26 mouse cellular contexts compared by ENCODE assay signal in genomic region chr2:105769747-105770328, GRCm38 (mm10).
DNase-seq lines count a peak whose midpoint lies in the region; ATAC-seq and TF ChIP-seq lines count a peak whose summit lies in the region.
"Had no signal": no experiment of that assay in that cellular context is flagged by ENCODE, and none has a peak within 500 bp of the region (broad histone marks: within the 10 kb centered on the region; RNA-seq: fewer than 3 reads in every experiment).

No protein-coding gene starts in this region.

- intact Hi-C loops in heart, postnatal 36 days (cut with DNase I): no loop called here

- peaks cover 11 to 18% of the 10 kb centered on the region in 2 experiments for H3K4me1 ChIP-seq in liver, embryonic 14.5 days (replicated peaks; ENCODE audit: control insufficient read depth in 2 of 2, insufficient read depth in 2 of 2, low read length in 1 of 2)
- H3K4me1 ChIP-seq: embryonic facial prominence, embryonic 12.5 days; forebrain, embryonic 13.5 days; heart, embryonic 10.5 days; hindbrain, embryonic 10.5 days; limb, embryonic 15.5 days had no signal

- peak; percentile 81 for ATAC-seq in common myeloid progenitor, adult 5-6 weeks (replicated peaks; ENCODE audit: low read depth, poor library complexity, severe bottlenecking)
- ATAC-seq in liver, embryonic 14.5 days (ENCODE audit: insufficient read depth): peak; percentile 91
- peak; percentile 98 for ATAC-seq in megakaryocyte-erythroid progenitor cell, adult 5-6 weeks (replicated peaks; ENCODE audit: low FRiP score, low TSS enrichment, poor library complexity, severe bottlenecking)
- ATAC-seq: forebrain, embryonic 13.5 days; hindbrain, postnatal 0 days; intestine, embryonic 16.5 days had no signal

- WGBS in liver, embryonic 14.5 days (ENCODE audit: insufficient replicate concordance): 26% methylated on average over 4 of the region's 4 CpGs

- H3K27ac ChIP-seq in liver, embryonic 14.5 days: peak overlapping the region; percentile 41
- H3K27ac ChIP-seq: embryonic facial prominence, embryonic 12.5 days; forebrain, embryonic 13.5 days; heart, embryonic 10.5 days; hindbrain, embryonic 10.5 days; hindbrain, postnatal 0 days; limb, embryonic 15.5 days had no signal

- no peaks in the 10 kb centered on the region for H3K9me3 ChIP-seq in liver, embryonic 14.5 days (ENCODE audit: control insufficient read depth, low read length)
- H3K9me3 ChIP-seq: embryonic facial prominence, embryonic 12.5 days; heart, embryonic 10.5 days; limb, embryonic 15.5 days had no signal

- no peak overlapping the region for H3K4me3 ChIP-seq in liver, embryonic 14.5 days (ENCODE audit: insufficient read depth in 1 of 2, low read depth in 2 of 2, low read length in 2 of 2)
- H3K4me3 ChIP-seq: embryonic facial prominence, embryonic 12.5 days; erythroblast, embryonic 14.5 days; forebrain, embryonic 13.5 days; heart, embryonic 10.5 days; hindbrain, embryonic 10.5 days; limb, embryonic 15.5 days had no signal

- peak; percentile 97 for TF ChIP-seq EP300 in liver, embryonic 14.5 days (IDR thresholded peaks at IDR 0.05; ENCODE audit: low read depth)

- peak overlapping the region; percentile 25 for H3K4me2 ChIP-seq in liver, embryonic 14.5 days (ENCODE audit: low read depth)
- H3K4me2 ChIP-seq: embryonic facial prominence, embryonic 12.5 days; forebrain, embryonic 13.5 days; limb, embryonic 15.5 days; midbrain, embryonic 11.5 days had no signal

- no peak for TF ChIP-seq CTCF in liver, embryonic 14.5 days (IDR thresholded peaks at IDR 0.05; ENCODE audit: low read depth)

- no peaks in the 10 kb centered on the region for H3K27me3 ChIP-seq in liver, embryonic 14.5 days (ENCODE audit: control insufficient read depth, insufficient read depth, low read length)
- H3K27me3 ChIP-seq: embryonic facial prominence, embryonic 12.5 days; forebrain, embryonic 13.5 days; limb, embryonic 15.5 days had no signal

- peak; percentile 4 for DNase-seq in c-Kit-positive CD71-negative TER-119-negative erythroid progenitor cells, embryonic 14.5 days (ENCODE audit: low read depth)
- peak; percentile 59 to 71 (median 65) for DNase-seq in liver, embryonic 14.5 days (ENCODE audit: low read depth in 3 of 3, low spot score in 3 of 3)
- no peak for DNase-seq in layer of hippocampus, adult 18-20 months (ENCODE audit: low spot score in 2 of 2)
- no peak for DNase-seq in heart, postnatal 36 days
- DNase-seq in layer of hippocampus, adult 9-10 months (ENCODE audit: low spot score): no peak
- DNase-seq: adrenal gland, postnatal 14 days; cerebellum, adult 11 months; cerebellum, adult 9-11 months; gastrocnemius, postnatal 10 days; kidney, postnatal 4 days; left cerebral cortex, postnatal 4 days; lung, postnatal 4 days; right cerebral cortex, postnatal 14 days; spleen, adult 18-20 months; thymus, postnatal 25 days had no signal

- H3K9ac ChIP-seq in liver, embryonic 14.5 days (replicated peaks): no peak overlapping the region
- H3K9ac ChIP-seq: embryonic facial prominence, embryonic 12.5 days; forebrain, embryonic 13.5 days; limb, embryonic 15.5 days had no signal

- H3K36me3 ChIP-seq in liver, embryonic 14.5 days (replicated peaks; ENCODE audit: control insufficient read depth, insufficient read depth, low read depth): no peaks in the 10 kb centered on the region
- H3K36me3 ChIP-seq: embryonic facial prominence, embryonic 12.5 days; limb, embryonic 15.5 days had no signal

Comparison
In these comparisons a context has a peak if more than half of its experiments do, and no peak if none do; other contexts are left out.
1. DNase-seq: peak in c-Kit-positive CD71-negative TER-119-negative erythroid progenitor cells, embryonic 14.5 days (single experiment) and liver, embryonic 14.5 days (3 of 3); none in layer of hippocampus, adult 18-20 months (0 of 2), heart, postnatal 36 days (0 of 2) and layer of hippocampus, adult 9-10 months (single experiment).
2. Peak in every context shown above with its lines, with median percentiles within 50 percentile points of each other: ATAC-seq.